Mouse (Mus musculus) thymus, postnatal 0 days (tissue): ENCODE results near the gene Kcnj11. TPM values are rescaled to one million over a fixed set of nuclear protein-coding genes. Genes with fewer than 3 reads are reported as not detected.

ENCODE experiments used
- DNase-seq: peaks from one replicate; pipeline ENCODE4 v3.0.0-alpha.2; 2015; ENCODE audit warnings: low spot score
- polyA plus RNA-seq: library from polyadenylated mRNA; unstranded; fragments of >200 nt; fragmentation: Nextera tagmentation; extraction: Ambion mirVana; gene quantifications from 2 replicates; pipeline ENCODE4 v1.2.1, GENCODE M21; 2015

The Kcnj11 gene
- polyA plus RNA-seq, 1 experiment from 2014 or later, result 0.10 TPM

GRCm38 (mm10) chr7:46104256-46104915, 3.8 kb upstream of the Kcnj11 start:
- DNase-seq, result no peak

GRCm38 (mm10) chr7:46103771-46104170, 3.2 kb upstream of the Kcnj11 start:
- DNase-seq, result no peak

- DNase-seq, result no peak
These were observed 2.6 kb upstream of the Kcnj11 start for GRCm38 (mm10) chr7:46103075-46103591.

- no peak for DNase-seq
These were observed 882 bp downstream of the Kcnj11 start for GRCm38 (mm10) chr7:46099682-46100081.

GRCm38 (mm10) chr7:46098919-46099286, 1.7 kb downstream of the Kcnj11 start:
- DNase-seq, result no peak

DNA sequence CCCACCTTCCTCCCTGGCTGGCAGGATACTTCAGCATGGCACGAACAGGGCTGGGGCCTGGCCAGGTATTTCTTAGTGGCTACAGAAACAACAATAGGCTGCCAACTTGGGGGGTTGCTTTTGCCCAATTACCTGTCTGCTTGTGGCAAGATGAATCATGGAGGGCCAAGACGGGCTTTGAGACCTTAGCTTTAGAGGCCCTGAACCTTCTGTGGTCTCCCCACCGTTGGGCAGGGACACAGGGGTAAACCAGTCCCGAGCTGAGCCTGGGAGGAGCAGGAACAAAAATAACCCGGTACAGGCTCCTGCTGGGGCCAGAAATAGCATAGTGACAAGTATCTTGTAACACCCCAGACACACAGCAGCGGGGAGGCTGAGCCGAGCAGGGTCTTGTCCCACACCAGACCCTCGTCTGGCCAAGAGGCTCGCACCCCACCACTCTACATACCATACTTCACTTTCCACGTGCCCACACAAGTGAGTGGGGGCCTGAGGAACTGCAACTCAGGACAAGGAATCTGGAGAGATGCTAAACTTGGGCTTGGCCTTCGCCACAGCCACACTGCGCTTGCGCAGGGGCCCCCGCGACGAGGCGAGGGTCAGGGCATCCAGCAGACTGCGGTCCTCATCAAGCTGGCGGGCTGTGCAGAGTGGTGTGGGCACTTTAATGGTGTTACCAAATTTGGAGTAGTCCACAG, 2.2 kb downstream of the Kcnj11 start:
- DNase-seq, result no peak

DNA sequence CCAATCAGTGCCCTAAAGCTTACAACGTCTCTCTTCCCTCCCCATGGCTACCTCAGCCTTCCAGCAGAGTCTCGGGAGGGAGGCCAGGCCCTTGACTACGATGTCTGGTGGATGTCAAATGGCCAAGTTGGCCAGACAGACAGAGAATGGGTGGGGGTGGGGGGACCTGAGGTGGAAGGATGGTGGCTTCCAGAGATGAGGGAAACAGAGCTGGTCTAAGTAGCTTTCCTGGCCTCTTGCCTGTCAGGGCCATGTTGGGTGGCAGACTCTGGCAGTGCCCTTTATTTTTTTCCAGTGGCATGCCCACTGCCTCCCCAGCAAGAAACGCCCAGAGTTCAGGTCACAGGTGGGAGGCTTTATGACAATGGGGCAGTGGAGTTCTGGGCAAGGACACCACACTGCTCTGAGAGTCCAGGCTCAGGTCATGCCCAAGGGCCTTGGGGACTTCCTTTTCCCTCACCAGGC, 3.2 kb downstream of the Kcnj11 start:
- no peak for DNase-seq

DNA sequence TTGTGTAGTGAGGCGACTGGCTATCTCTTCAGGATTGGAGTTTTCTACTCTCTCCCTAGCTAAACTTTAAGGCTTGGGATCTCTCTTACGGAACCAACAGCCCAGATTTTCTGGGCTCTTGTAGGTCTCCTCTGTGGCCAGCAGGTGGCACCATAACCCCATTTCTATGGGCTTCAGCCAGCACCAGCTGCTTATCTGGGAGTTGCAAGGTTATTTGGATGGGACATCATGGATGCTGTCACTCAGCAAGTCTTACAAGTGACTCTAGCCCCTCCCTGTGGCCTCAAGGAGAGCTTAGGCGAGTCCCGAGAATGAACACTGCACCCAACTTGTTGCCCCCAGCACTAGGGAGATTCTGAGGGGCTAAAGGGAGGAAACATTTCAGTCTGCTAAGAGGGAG, 4.4 kb downstream of the Kcnj11 start:
- DNase-seq, result peak; percentile 55

DNA sequence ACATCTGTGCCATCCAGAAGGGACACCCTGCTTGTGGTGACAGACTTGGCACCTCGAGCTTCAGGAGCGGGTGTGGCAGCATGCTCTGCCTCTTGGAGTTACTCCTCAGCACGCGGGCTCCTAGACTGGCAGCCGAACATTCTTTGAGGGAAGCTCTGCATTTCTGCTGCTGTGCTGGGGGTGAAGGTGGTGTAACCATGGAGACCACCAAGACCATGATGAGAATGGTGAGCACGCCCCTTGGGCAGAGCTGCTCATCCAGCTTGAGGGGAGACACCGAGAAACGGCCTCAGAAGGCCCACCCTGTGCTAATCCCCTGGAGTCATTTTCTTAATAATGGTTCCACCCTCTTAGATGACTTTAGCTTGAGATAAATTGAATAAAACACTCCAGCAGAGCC, 7.8 kb downstream of the Kcnj11 start:
- DNase-seq, result no peak

DNA sequence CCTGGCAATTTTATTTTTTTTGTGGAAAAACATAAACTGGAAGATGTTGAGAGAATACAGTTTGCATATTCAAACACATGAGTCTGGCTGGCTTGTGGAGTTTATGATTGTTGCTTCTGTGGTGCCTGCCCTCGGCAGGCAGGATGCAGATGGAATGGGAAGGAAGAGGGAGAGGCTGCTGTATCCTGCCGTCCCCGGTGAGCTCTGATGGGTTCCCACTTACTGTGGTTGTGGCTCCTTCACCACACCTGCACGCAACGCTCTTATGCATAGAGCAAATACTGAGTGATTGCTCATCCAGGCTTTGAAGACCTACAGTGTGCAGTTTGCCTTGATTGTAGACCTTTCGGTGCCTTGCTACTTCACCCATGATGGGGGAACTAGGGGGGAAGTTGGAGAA, 12.3 kb downstream of the Kcnj11 start:
- no peak for DNase-seq

DNA sequence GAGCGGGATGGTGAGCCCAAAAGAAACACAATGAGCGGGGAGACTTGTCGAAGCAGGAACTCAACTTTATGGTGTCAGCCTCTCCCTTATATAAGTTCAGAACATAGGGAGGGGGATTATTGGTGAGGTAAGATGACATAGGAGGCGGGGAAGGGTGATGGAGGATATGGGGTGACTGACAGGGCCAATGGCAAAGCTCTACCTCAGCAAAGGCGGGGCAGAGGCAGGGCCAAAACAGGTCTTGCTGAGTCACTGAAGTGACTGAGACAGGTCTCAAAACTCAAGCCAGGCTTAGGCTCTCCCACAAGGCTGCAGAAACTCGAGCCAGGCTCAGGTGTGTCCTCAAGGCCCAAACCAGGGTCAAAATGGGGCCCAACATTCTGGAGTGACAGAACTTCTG, 14.2 kb downstream of the Kcnj11 start:
- DNase-seq, result no peak

DNA sequence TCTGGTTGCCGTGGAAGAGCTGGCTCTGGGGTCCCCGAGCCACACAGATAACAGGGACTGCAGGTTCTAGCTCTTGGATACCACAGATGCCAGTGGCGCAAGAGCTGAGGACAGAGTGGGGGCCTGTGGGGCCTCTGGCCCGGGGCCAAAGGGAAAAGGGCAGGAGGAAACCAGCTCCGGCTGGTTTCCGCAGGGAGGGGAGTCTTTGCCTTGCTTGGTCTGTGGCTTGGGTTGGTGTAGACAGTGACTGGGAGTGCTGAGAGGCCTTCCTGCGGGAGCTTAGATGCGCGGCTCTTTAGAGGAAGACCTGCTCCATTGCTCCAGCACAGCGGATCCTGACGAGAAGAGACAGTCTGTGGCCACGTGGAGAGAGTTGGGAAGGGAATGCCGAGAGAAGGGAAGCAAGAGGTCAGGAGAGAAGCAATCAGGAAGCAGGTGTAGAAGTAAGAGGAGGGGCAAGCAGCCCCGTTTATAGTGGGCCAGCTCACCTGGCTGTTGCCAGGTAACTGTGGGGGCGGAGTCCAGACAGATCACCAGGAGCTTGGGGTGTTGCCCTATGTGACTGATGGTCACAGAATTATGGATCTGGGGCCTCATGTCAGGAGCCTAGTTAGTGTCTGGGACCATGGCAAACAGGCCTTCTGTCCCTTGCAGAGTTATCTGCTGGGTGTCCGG, 15.6 kb downstream of the Kcnj11 start:
- no peak for DNase-seq

DNA sequence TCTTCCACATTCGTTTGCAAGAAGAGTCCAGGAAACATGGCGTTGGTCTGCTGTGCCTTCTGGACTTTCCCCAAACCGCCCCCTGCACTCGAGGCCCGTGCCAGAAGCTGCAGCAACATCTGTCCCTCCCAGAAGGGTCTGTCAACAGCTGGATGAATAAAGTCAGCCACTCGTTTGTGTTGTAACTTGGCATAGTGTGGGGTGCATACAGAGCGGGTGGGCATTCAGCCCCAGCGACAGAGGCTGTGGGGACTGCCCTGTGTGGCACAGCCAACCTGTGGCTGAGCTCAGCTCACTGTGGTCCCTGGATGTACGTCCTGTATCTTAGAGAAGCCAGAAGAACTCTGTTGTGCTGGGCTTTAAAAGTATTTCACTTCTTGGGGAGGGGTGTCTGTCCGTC, 16.5 kb downstream of the Kcnj11 start:
- no peak for DNase-seq

DNA sequence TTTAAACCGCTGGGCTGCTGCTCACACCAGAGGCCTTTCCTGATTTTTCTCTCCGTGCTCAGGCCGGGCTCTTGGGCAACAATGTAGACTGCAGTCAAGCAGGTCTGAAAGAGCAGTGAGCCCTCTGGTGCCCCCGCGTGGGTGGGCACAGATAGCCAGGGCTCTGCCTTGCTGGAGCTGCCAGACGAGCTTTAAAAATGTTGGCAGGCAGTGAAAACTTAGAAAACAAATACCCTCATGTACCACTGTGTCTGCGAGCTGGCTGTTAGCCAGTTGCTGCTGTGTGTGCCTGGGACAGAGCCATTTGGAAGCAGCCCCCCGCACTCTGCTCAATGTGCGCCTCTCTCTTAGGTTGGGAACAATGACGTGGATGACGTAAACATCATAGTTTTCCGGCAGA, 22.9 kb downstream of the Kcnj11 start:
- no peak for DNase-seq

DNA sequence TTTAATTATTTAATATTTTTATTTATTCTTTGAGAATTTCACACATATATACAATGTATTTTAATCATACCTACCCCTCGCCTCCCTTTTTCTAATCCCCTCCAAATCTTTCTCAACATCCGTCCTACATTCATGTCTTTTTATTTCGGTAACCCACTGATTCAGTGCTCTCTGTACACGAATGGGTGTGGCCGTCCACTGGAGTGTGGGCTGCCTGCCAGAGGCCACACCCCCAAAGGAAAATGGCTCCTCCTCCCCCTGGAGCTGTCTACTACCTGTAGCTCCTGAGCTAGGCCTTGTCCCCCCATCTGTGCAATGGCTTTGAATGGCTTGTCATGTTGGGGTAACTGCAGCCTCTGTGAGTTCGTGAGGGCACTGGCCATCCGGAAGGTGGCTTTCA, 23.7 kb downstream of the Kcnj11 start:
- no peak for DNase-seq

DNA sequence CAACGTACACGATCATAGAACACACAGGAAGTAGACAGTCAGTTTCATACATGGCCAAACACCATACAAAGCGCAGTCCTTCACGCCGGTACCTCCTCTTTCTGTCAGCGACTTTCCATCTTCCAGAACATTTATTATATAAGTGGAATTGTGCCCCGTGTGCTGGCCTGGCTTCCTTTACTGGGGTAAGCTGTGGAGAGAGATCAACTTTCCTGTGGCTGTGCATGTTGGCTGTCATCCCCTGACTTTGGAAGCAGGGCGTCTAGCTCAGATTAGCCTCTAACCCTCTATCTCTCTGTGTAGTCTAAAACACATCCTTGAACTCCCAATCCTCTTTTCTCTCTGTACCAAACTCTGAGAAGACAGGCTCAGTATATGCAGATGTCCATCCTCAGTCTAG, 31.7 kb downstream of the Kcnj11 start:
- no peak for DNase-seq

DNA sequence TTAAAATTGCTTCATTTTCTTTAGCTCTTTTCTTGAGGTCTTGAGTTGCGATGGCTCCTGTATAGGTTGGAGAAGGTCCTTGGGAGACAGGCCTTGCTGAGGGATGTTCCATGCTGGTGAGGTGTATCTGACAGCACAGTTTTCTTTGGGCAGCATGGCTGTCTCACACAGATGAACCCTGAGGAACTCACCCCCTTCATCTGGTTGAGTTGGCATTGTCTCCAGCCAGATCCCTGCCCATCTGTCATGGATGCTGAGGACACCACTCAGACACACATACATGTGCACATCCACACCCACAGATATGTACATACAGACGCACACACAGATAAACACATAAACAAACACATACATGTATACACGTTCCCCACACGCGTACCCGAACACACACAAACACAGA, 37.3 kb downstream of the Kcnj11 start:
- no peak for DNase-seq

DNA sequence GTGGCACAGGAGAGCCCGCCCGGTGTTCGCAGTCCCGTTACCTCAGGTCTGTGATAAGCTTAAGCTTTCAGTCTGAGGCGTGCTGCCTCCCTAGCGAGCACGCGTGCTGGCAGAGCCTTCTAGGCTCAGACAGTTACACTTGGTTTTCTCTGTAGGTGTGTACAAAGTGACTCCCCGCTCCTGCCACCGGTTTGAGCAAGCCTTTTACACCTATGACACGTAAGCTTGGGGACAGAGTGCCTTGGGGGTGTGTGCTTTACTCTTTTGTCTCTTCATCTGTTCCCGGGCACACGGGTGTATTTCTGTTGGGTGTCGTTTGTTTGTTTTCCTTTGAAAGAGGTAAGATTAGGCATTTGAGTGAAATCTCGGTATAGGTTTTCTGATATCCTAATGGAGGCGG, 39.0 kb downstream of the Kcnj11 start:
- no peak for DNase-seq

GRCm38 (mm10) chr7:46060688-46061087, 39.9 kb downstream of the Kcnj11 start:
- DNase-seq, result no peak

DNA sequence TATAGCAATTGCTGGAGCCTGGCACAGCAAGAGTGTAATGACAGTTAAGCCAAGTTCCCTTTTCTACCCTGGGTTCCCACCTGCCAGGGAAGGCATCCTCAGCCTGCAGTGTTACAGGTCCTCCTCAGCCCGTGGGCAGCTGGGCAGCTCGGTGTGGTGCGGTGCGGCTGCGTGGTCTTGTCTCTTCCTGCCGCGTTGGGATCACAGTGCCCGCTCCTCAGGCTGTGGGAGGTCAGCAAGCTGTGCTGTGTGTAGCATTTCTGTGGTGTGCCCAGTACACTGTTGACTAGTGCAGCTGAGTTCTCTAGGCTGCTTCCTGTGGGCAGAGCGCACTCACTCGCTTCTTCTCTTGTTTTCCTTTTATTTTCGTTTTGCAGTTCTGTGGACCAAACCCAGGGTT, 41.7 kb downstream of the Kcnj11 start:
- peak; percentile 46 for DNase-seq

DNA sequence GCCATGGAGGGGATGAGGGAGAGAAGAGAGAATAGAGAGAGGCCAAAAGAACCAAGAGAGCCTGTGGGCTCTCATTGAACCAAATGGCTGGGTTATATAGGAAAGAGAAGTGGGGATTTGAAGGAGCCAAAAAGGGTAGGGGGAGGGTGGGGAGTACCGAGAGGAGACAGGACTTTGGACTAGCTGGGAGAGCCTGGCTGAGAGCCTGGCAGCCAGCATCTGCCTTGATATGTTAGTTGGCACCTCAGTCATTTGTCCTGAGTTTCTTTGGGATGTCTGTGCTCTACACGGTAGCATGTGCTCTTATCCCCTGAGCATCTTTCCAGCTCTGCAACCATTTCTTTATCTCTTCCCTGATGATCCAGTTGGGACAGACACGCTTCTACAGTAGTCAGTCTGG, 47.0 kb downstream of the Kcnj11 start:
- DNase-seq, result no peak

GRCm38 (mm10) chr7:46052161-46052821, 48.3 kb downstream of the Kcnj11 start:
- peak; percentile 45 for DNase-seq
